Mouse (Mus musculus) brain, embryonic 14.5 days (tissue): ENCODE data around the gene Cxxc4. TPM values are rescaled to one million over a fixed set of nuclear protein-coding genes. Genes with fewer than 3 reads are reported as not detected.
"Not testable (repeated sequence)": the region's sequence is repeated elsewhere in the genome, so short reads cannot be mapped to it uniquely, and the experiment has no call there.

Experiments used
- DNase-seq: peaks from one replicate; pipeline ENCODE4 v3.0.0-alpha.2; 2011; ENCODE audit warnings: low read depth
- CTCF ChIP-seq: fragments of 200-500 bp; IDR thresholded peaks from 2 replicates; pipeline ENCODE4 v1.5.1; 2012; ENCODE audit warnings: inconsistent platforms, mild to moderate bottlenecking, moderate library complexity, borderline replicate concordance; ENCODE audit not compliant: insufficient read depth, insufficient read length; ENCODE audit errors: extremely low read depth
- POLR2A ChIP-seq: fragments of 200-500 bp; IDR thresholded peaks from 2 replicates; pipeline ENCODE4 v1.6.1; 2012; ENCODE audit warnings: mild to moderate bottlenecking, inconsistent platforms, borderline replicate concordance; ENCODE audit not compliant: poor library complexity, insufficient read depth, insufficient read length, severe bottlenecking; ENCODE audit errors: extremely low read depth
- polyA plus RNA-seq: library from polyadenylated mRNA; depleted of rRNA; stranded (reverse); fragments of >200 nt; gene quantifications from 2 replicates; pipeline ENCODE4 v1.2.3, GENCODE M21; 2012; rRNA removed

The Cxxc4 gene
- polyA plus RNA-seq, result 30.5 and 42.3 TPM in 2 replicates

DNA sequence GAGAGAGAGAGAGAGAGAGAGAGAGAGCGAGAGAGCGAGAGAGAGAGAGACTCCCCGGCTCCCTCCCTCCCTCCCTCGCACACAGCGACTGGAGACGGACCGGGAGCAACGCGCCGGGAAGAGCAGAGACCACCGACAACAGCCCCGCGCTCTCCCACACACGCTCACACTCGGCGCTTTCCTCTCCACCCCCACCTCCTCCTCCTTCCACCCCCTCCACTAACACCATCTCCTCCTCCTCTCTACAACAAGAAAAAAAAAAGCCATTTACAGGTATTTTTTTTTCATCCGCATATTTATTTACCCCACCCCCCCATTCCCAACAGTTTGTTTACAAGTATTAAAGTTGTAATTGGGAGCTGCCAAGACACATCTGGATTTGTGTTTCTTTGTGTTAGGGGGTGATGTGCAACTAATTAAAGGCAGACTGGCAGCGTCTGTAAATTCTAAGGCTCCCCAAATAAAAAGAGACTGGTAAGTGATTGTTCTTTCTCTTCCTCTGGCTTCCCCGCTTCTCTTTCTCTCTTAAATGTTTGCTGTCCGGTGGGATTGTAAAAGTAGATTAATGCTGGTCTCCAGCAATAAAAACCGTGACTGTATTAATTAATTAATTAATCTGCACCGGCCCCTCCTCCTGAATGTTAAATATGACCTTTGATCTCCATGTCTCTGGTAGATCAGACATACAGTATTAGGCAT, at the start of gene Cxxc4:
Gene Cxxc4 (plus strand): TSS at position 71 of the 699 bp plus-strand sequence.
- no peak for DNase-seq

GRCm38 (mm10) chr3:134188979-134189946, 47.0 kb upstream of the Cxxc4 start:
- TF ChIP-seq CTCF, result no peak
- no peak for TF ChIP-seq POLR2A
- DNase-seq, result peak; percentile 70

More for the DNA sequence above, at the start of gene Cxxc4:
- no peak for TF ChIP-seq CTCF
- TF ChIP-seq POLR2A, result peak; percentile 69; the same call in 1 of the 2 replicates

DNA sequence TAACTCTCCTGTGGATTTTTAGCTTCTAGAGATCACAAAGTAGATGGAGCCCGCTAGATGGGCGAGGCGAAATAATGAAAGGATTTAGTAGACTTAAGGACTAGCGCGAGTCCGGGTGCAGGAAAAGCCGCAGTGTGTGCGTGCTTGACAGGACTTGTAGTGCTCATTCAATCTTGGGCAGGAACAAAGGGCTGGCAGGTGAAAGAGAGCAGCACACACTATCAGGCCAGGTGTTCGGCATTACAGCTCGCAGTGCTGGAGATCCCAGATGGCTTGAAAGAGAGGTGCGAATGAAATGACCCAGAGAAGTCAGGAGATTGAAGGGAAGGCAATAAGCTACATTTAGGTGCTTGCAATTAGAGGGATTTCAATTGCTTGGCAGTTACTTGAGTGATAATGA, 46.2 kb upstream of the Cxxc4 start:
- peak; percentile 88 for DNase-seq
- TF ChIP-seq POLR2A (no peak), CTCF (no peak)

DNA sequence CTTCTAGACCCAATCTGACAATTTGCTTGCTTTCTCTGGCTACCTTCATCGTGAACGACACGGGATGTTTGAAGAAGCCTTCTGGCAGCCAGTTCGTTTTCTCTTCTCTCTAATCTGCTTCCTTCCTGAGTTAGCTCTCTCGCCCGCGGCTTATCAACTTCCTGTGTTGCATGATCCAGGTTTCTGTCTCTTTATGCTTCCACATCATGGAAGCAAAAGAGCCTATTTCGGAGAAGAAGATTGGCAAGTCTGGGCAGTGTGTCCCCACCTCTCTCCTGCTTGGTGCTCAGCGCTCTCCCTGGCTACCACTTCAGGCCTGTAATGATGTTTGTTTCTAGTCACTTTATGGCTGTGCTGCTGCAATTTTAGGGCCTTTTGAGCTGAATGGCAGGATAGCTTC, 36.4 kb upstream of the Cxxc4 start:
- DNase-seq, result peak; percentile 20
- TF ChIP-seq POLR2A (no peak), CTCF (no peak)

DNA sequence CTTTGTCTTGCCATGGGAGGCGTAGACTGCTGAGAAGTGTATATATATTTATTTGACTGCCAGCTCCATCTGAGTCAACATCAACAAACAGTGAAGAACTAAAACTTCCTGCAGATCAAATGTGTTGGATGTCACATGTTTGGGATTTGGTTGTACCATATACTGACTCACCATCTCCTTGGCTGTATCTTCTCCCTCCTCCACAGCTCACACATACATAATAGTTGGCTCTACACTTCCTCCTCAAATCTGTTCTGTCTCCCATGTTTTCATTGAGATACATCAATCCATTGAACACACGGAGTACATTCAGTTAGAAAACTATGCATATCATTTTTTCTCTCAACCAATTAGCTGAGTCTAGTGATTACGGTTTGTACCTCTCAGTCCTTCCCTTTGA, 29.7 kb upstream of the Cxxc4 start:
- TF ChIP-seq POLR2A (no peak), CTCF (no peak)
- DNase-seq, result no peak

DNA sequence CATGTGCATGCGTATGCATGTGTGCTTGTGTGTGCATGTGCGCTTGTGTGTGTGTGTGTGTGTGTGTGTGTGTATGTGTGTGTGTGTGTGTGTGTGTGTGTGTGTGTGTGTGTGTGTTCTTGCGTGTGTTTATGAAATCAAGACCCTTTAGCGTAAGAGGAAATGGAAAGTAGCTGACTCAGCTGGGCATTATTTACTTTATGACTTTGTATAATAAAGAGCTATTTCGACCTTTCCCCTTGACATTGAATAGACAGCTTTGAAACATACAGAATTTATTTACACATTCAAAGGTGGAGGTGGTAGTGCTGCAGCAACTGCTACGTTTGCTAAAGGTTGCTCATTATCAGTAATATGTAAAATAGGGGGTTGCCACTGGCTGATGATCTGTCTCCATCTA, 25.3 kb upstream of the Cxxc4 start:
- no peak for TF ChIP-seq CTCF
- TF ChIP-seq POLR2A, result no peak
- DNase-seq, result no peak

DNA sequence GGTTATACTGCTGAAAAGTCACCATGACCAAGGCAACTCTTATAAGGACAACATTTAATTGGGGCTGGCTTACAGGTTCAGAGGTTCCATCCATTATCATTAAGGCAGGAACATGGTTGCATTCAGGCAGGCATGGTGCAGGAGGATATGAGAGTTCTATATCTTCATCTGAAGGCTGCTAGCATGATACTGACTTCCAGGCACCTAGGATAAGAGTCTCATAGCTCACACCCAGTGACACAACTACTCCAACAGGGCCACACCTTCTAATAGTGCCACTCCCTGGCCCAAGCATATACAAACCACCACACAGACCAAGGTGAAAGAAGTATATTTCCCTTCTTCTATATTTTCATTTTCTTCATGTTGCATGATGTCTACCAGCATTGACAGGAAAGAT, 16.4 kb upstream of the Cxxc4 start:
- DNase-seq, result not testable (repeated sequence)

DNA sequence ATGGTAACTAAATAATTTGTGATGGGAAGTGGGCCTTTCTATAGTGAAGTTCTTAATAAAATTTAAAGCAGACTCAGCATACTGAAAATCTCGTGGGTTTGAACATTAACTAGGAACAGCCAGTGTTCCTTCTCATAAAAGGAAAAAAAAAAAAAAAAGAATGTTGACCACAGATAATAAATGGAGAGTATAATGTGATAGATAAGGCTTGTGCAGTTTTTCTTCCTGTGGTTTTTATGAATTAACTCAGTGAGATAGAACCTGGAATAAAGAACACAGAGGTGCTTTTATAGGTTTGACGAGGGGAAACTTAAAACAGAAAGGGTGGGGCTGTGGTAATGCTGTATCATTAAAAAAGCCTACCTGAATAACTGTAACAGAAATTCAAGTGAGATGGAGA, 15.3 kb upstream of the Cxxc4 start:
- TF ChIP-seq POLR2A (no peak), CTCF (no peak)
- no peak for DNase-seq

DNA sequence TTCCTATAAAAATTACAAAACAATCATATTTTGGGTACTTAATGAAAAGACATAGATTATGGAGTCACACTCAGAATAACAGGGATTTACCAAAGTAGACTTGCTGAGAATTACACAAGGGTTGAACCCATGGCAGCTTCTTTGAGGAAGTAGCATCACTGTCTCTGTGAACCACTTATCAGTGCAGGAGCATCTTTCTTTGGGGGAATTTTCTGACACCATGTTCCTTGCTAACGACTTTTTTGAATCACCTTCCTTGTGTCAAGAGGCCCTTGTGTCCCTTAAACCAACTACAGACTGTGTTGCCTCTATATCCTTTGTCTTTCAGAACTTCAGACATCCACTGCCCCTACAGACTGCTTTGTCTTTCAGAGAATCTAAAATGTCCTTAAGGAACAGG, 13.7 kb upstream of the Cxxc4 start:
- no peak for DNase-seq
- no peak for TF ChIP-seq POLR2A
- TF ChIP-seq CTCF, result no peak

GRCm38 (mm10) chr3:134223956-134224355, 12.3 kb upstream of the Cxxc4 start:
- DNase-seq, result peak; percentile 58
- no peak for TF ChIP-seq POLR2A
- TF ChIP-seq CTCF, result no peak

- TF ChIP-seq POLR2A (no peak), CTCF (no peak)
- no peak for DNase-seq
These were observed 10.4 kb upstream of the Cxxc4 start for GRCm38 (mm10) chr3:134225928-134226327.
